Mouse (Mus musculus) embryonic fibroblast, embryonic 13.5 days (primary cell): ENCODE results near the gene Jpt2. TPM values are rescaled to one million over a fixed set of nuclear protein-coding genes. Genes with fewer than 3 reads are reported as not detected.
"Not testable (repeated sequence)": the region's sequence is repeated elsewhere in the genome, so short reads cannot be mapped to it uniquely, and the experiment has no call there.

Source experiments
- H3K27ac ChIP-seq: 2 replicates; pipeline ENCODE4 v1.5.1; 2012; ENCODE audit warnings: low read length, control low read depth, inconsistent platforms; ENCODE audit not compliant: insufficient read depth
- H3K4me1 ChIP-seq: 2 replicates; pipeline ENCODE4 v1.6.1; 2011; ENCODE audit warnings: low read length; ENCODE audit not compliant: control insufficient read depth, insufficient read depth
- H3K4me3 ChIP-seq: 2 replicates; pipeline ENCODE4 v1.5.1; 2011; ENCODE audit warnings: mild to moderate bottlenecking, control low read depth, low read length; ENCODE audit not compliant: insufficient read depth
- CTCF ChIP-seq: IDR thresholded peaks from 2 replicates; pipeline ENCODE4 v1.5.1; 2011; ENCODE audit warnings: mild to moderate bottlenecking, control low read depth, low read length, moderate library complexity, borderline replicate concordance; ENCODE audit not compliant: insufficient read depth
- POLR2A ChIP-seq: IDR thresholded peaks from 2 replicates; pipeline ENCODE4 v1.6.1; 2011; ENCODE audit warnings: low read depth, mild to moderate bottlenecking, control low read depth, low read length, moderate library complexity
- polyA plus RNA-seq: library from polyadenylated mRNA; stranded (reverse); fragments of >200 nt; gene quantifications from 2 replicates; pipeline ENCODE4 v1.2.4, GENCODE M21; 2011; ENCODE audit warnings: low read depth; ENCODE audit not compliant: missing spikeins, insufficient read length

The Jpt2 gene
- polyA plus RNA-seq, 1 experiment: 109 TPM

GRCm38 (mm10) chr17:24948204-24948603 lies 12.3 kb downstream of the Jpt2 start:
- TF ChIP-seq CTCF (no peak), POLR2A (no peak)
- Histone ChIP-seq H3K4me1 (peaks cover 5% of the 10 kb centered on the region), H3K4me3 (no peak overlapping the region), H3K27ac (no peak overlapping the region)

GRCm38 (mm10) chr17:24943589-24943988 lies 16.9 kb downstream of the Jpt2 start:
- H3K4me1 ChIP-seq, H3K4me3 ChIP-seq, H3K27ac ChIP-seq: not testable (repeated sequence)

- no peak overlapping the region for H3K27ac ChIP-seq
- no peaks in the 10 kb centered on the region for H3K4me1 ChIP-seq
- TF ChIP-seq POLR2A: no peak
- TF ChIP-seq CTCF: no peak
- H3K4me3 ChIP-seq: no peak overlapping the region
Observed at GRCm38 (mm10) chr17:24943036-24943435, 17.5 kb downstream of the Jpt2 start.

GRCm38 (mm10) chr17:24942453-24942852 lies 18.0 kb downstream of the Jpt2 start:
- TF ChIP-seq CTCF: 0 out of 2 replicates have a peak, but pooled peaks have one; percentile 4

GRCm38 (mm10) chr17:24937266-24937665 lies 23.2 kb downstream of the Jpt2 start:
- TF ChIP-seq CTCF: no peak
- TF ChIP-seq POLR2A: no peak
- Histone ChIP-seq H3K27ac (peak overlapping the region; percentile 38; the same call in 1 of the 2 replicates), H3K4me3 (peak overlapping the region; percentile 28), H3K4me1 (peaks cover 4% of the 10 kb centered on the region; the same call in 1 of the 2 replicates)

More at GRCm38 (mm10) chr17:24942453-24942852, 18.0 kb downstream of the Jpt2 start:
- H3K4me1 ChIP-seq, H3K27ac ChIP-seq, H3K4me3 ChIP-seq: not testable (repeated sequence)

- peaks cover 4% of the 10 kb centered on the region; the same call in 1 of the 2 replicates for H3K4me1 ChIP-seq
- H3K27ac ChIP-seq: peak within 1 kb of the TSS; percentile 43
- TF ChIP-seq POLR2A (peak; percentile 96), CTCF (no peak)
- peak within 1 kb of the TSS; percentile 90 for H3K4me3 ChIP-seq
Observed at GRCm38 (mm10) chr17:24936259-24937237, 23.9 kb downstream of the Jpt2 start, which contains the start of gene Mapk8ip3. Gene Mapk8ip3 (minus strand): TSS chr17:24936977.

GRCm38 (mm10) chr17:24935666-24936065 lies 24.8 kb downstream of the Jpt2 start:
- TF ChIP-seq CTCF (no peak), POLR2A (no peak)
- peak overlapping the region; percentile 90 for H3K4me3 ChIP-seq
- no peak overlapping the region for H3K27ac ChIP-seq
- H3K4me1 ChIP-seq: peaks cover 4% of the 10 kb centered on the region; the same call in 1 of the 2 replicates

- TF ChIP-seq CTCF (no peak), POLR2A (no peak)
- H3K4me1 ChIP-seq: peaks cover 4% of the 10 kb centered on the region; the same call in 1 of the 2 replicates
- H3K4me3 ChIP-seq: peak overlapping the region; percentile 90
- no peak overlapping the region; the same call in 1 of the 2 replicates for H3K27ac ChIP-seq
Observed at GRCm38 (mm10) chr17:24934926-24935325, 25.6 kb downstream of the Jpt2 start.

- H3K4me3 ChIP-seq: no peak overlapping the region
- TF ChIP-seq POLR2A: no peak
- TF ChIP-seq CTCF: no peak
- H3K4me1 ChIP-seq: peaks cover 11% of the 10 kb centered on the region
- no peak overlapping the region for H3K27ac ChIP-seq
Observed at GRCm38 (mm10) chr17:24933163-24933562, 27.3 kb downstream of the Jpt2 start.

GRCm38 (mm10) chr17:24932431-24932830 lies 28.1 kb downstream of the Jpt2 start:
- Histone ChIP-seq H3K4me1 (peaks cover 11% of the 10 kb centered on the region), H3K4me3 (no peak overlapping the region), H3K27ac (no peak overlapping the region)
- TF ChIP-seq POLR2A: no peak
- TF ChIP-seq CTCF: no peak
